Mouse (Mus musculus): ENCODE measurements around the gene Snx6.
"Not testable (repeated sequence)": the region's sequence is repeated elsewhere in the genome, so short reads cannot be mapped to it uniquely, and the experiment has no call there.

DNA sequence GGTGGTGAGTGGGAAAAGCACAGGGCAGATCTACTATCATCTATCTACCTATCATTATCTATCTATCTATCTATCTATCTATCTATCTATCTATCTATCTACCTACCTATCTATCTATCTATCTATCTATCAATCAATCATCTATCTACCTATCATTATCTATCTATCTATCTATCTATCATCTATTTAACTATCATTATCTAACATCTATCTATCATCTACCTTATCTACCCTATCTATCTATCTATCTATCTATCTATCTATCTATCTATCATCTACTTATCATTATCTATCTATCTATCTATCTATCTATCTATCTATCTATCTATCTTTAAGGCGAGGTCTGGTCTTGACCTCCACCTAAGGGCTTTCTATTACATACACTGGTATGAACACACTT is 36.4 kb upstream of the Snx6 start:
- TF ChIP-seq CTCF (IDR thresholded peaks at IDR 0.05; ENCODE audit: low read depth, low read length); POLR2A (IDR thresholded peaks at IDR 0.05; ENCODE audit: borderline replicate concordance, low read depth, low read length): not testable (repeated sequence)

All from bone marrow macrophage, adult 2 months (primary cell).